Mouse (Mus musculus) liver, embryonic 12.5 days (tissue): ENCODE measurements at regions not wholly inside any gene's neighbourhood (a gene's known extent, or its start where the extent isn't known, plus 50 kb on each side); places are given as distances from the start of the nearest gene placed in this dataset.

Experiments used
- ATAC-seq: fragments of 200-750 bp; cut with Nextera tagmentation; 2 replicates; pipeline ENCODE4 v1.8.0; 2017; ENCODE audit warnings: moderate number of reproducible peaks, mild to moderate bottlenecking, moderate library complexity
- H3K27ac ChIP-seq: fragments of 300-500 bp; sonication (generic); 2 replicates; pipeline ENCODE4 v1.5.1; 2016; ENCODE audit warnings: mild to moderate bottlenecking
- H3K27me3 ChIP-seq: fragments of 300-500 bp; sonication (generic); replicated peaks from 2 replicates; pipeline ENCODE4 v1.6.1; 2016; ENCODE audit warnings: mild to moderate bottlenecking, moderate library complexity
- H3K36me3 ChIP-seq: fragments of 300-500 bp; sonication (generic); 2 replicates; pipeline ENCODE4 v1.6.1; 2016; ENCODE audit warnings: mild to moderate bottlenecking, moderate library complexity
- H3K4me1 ChIP-seq: fragments of 300-500 bp; sonication (generic); 2 replicates; pipeline ENCODE4 v1.6.1; 2016
- H3K4me2 ChIP-seq: fragments of 300-500 bp; sonication (generic); 2 replicates; pipeline ENCODE4 v1.6.1; 2016; ENCODE audit warnings: mild to moderate bottlenecking, moderate library complexity
- H3K4me3 ChIP-seq: fragments of 300-500 bp; sonication (generic); 2 replicates; pipeline ENCODE4 v1.5.1; 2016; ENCODE audit warnings: mild to moderate bottlenecking, moderate library complexity
- H3K9ac ChIP-seq: fragments of 300-500 bp; sonication (generic); 2 replicates; pipeline ENCODE4 v1.6.1; 2016; ENCODE audit warnings: mild to moderate bottlenecking, moderate library complexity
- H3K9me3 ChIP-seq: fragments of 300-500 bp; sonication (generic); replicated peaks from 2 replicates; pipeline ENCODE4 v1.6.1; 2016; ENCODE audit warnings: mild to moderate bottlenecking, moderate library complexity
- WGBS: fragments of 180-500 bp; shearing (Covaris S2); methylation state at CpG from one replicate; pipeline ENCODE4 v1.1.7; 2016; ENCODE audit not compliant: insufficient replicate concordance; 5-methylcytosine and 5-hydroxymethylcytosine counted together

- H3K4me2 ChIP-seq, result no peak overlapping the region
- no peak for ATAC-seq
- no peak overlapping the region for H3K27ac ChIP-seq
- peaks cover 6% of the 10 kb centered on the region; the same call in 1 of the 2 replicates for H3K27me3 ChIP-seq
- no peaks in the 10 kb centered on the region for H3K9me3 ChIP-seq
- no peaks in the 10 kb centered on the region for H3K4me1 ChIP-seq
- H3K4me3 ChIP-seq, result no peak overlapping the region
- H3K36me3 ChIP-seq, result no peaks in the 10 kb centered on the region
- WGBS, result 82% methylated on average over 19 of the region's 19 CpGs
- no peak overlapping the region for H3K9ac ChIP-seq
Measured at GRCm38 (mm10) chr6:31285064-31285463, 113.5 kb upstream of the Mkln1 start.

- Histone ChIP-seq H3K36me3 (no peaks in the 10 kb centered on the region), H3K4me3 (no peak overlapping the region), H3K27ac (no peak overlapping the region), H3K27me3 (peaks cover 14% of the 10 kb centered on the region), H3K4me1 (no peaks in the 10 kb centered on the region), H3K9me3 (no peaks in the 10 kb centered on the region), H3K4me2 (no peak overlapping the region), H3K9ac (no peak overlapping the region)
- no peak for ATAC-seq
- 61% methylated on average over 11 of the region's 11 CpGs for WGBS
Measured at GRCm38 (mm10) chr6:31285981-31286737, 112.4 kb upstream of the Mkln1 start.

- Histone ChIP-seq H3K9ac (no peak overlapping the region), H3K4me2 (no peak overlapping the region), H3K27me3 (peaks cover 18% of the 10 kb centered on the region), H3K4me3 (no peak overlapping the region), H3K4me1 (no peaks in the 10 kb centered on the region), H3K9me3 (no peaks in the 10 kb centered on the region), H3K36me3 (no peaks in the 10 kb centered on the region), H3K27ac (no peak overlapping the region)
- no peak for ATAC-seq
- 67% methylated on average over 2 of the region's 2 CpGs for WGBS
Measured at GRCm38 (mm10) chr6:31287176-31287575, 111.4 kb upstream of the Mkln1 start.

- Histone ChIP-seq H3K9ac (no peak overlapping the region), H3K36me3 (no peaks in the 10 kb centered on the region), H3K27ac (no peak overlapping the region), H3K27me3 (peaks cover 19% of the 10 kb centered on the region), H3K4me1 (no peaks in the 10 kb centered on the region), H3K4me2 (no peak overlapping the region), H3K9me3 (no peaks in the 10 kb centered on the region), H3K4me3 (no peak overlapping the region)
- WGBS, result 42% methylated on average over 7 of the region's 7 CpGs
- ATAC-seq, result no peak
Measured at GRCm38 (mm10) chr6:31287686-31288085, 110.8 kb upstream of the Mkln1 start.

- WGBS, result 35% methylated on average over 14 of the region's 14 CpGs
Measured at GRCm38 (mm10) chr6:31288421-31289233, 109.9 kb upstream of the Mkln1 start.

GRCm38 (mm10) chr6:31289234-31289486 is 109.4 kb upstream of the Mkln1 start:
- ATAC-seq, result no peak
- H3K27me3 ChIP-seq, result peaks cover 19% of the 10 kb centered on the region
- no peak overlapping the region for H3K4me2 ChIP-seq
- no peaks in the 10 kb centered on the region for H3K4me1 ChIP-seq
- H3K9me3 ChIP-seq, result no peaks in the 10 kb centered on the region
- H3K36me3 ChIP-seq, result no peaks in the 10 kb centered on the region
- H3K4me3 ChIP-seq, result no peak overlapping the region
- WGBS, result 72% methylated on average over 4 of the region's 4 CpGs
- H3K9ac ChIP-seq, result no peak overlapping the region
- H3K27ac ChIP-seq, result no peak overlapping the region

More at GRCm38 (mm10) chr6:31288421-31289233, 109.9 kb upstream of the Mkln1 start:
- Histone ChIP-seq H3K36me3 (no peaks in the 10 kb centered on the region), H3K4me1 (no peaks in the 10 kb centered on the region), H3K27me3 (peaks cover 19% of the 10 kb centered on the region), H3K4me3 (no peak overlapping the region), H3K9me3 (no peaks in the 10 kb centered on the region), H3K4me2 (no peak overlapping the region), H3K9ac (no peak overlapping the region), H3K27ac (no peak overlapping the region)
- no peak for ATAC-seq

GRCm38 (mm10) chr6:31292081-31292480 is 106.5 kb upstream of the Mkln1 start:
- Histone ChIP-seq H3K27ac (no peak overlapping the region), H3K4me2 (no peak overlapping the region), H3K9me3 (no peaks in the 10 kb centered on the region), H3K36me3 (no peaks in the 10 kb centered on the region), H3K4me3 (no peak overlapping the region), H3K4me1 (no peaks in the 10 kb centered on the region), H3K9ac (no peak overlapping the region), H3K27me3 (peaks cover 24% of the 10 kb centered on the region)
- ATAC-seq, result no peak
- 73% methylated on average over 7 of the region's 7 CpGs for WGBS

- Histone ChIP-seq H3K9me3 (no peaks in the 10 kb centered on the region), H3K9ac (no peak overlapping the region), H3K36me3 (no peaks in the 10 kb centered on the region), H3K27me3 (peaks cover 24% of the 10 kb centered on the region), H3K4me1 (no peaks in the 10 kb centered on the region), H3K4me2 (no peak overlapping the region), H3K27ac (no peak overlapping the region), H3K4me3 (no peak overlapping the region)
- WGBS, result 39% methylated on average over 7 of the region's 7 CpGs
- no peak for ATAC-seq
Measured at GRCm38 (mm10) chr6:31293008-31293407, 105.5 kb upstream of the Mkln1 start.

GRCm38 (mm10) chr6:31299395-31299794 is 99.1 kb upstream of the Mkln1 start:
- Histone ChIP-seq H3K36me3 (no peaks in the 10 kb centered on the region), H3K4me3 (no peak overlapping the region)
- ATAC-seq, result no peak

GRCm38 (mm10) chr6:31305736-31306135 is 92.8 kb upstream of the Mkln1 start:
- 44% methylated on average over 5 of the region's 5 CpGs for WGBS
- no peak overlapping the region for H3K4me2 ChIP-seq
- H3K27ac ChIP-seq, result no peak overlapping the region
- no peak overlapping the region for H3K9ac ChIP-seq
- ATAC-seq, result no peak
- no peaks in the 10 kb centered on the region for H3K27me3 ChIP-seq
- no peaks in the 10 kb centered on the region for H3K36me3 ChIP-seq
- H3K4me3 ChIP-seq, result no peak overlapping the region
- H3K9me3 ChIP-seq, result no peaks in the 10 kb centered on the region
- H3K4me1 ChIP-seq, result no peaks in the 10 kb centered on the region

More at GRCm38 (mm10) chr6:31299395-31299794, 99.1 kb upstream of the Mkln1 start:
- WGBS, result 80% methylated on average over 7 of the region's 7 CpGs
- H3K9ac ChIP-seq, result no peak overlapping the region
- no peak overlapping the region for H3K27ac ChIP-seq
- no peaks in the 10 kb centered on the region for H3K4me1 ChIP-seq
- H3K27me3 ChIP-seq, result 0 out of 2 replicates have a peak, but pooled peaks cover 9% of the 10 kb centered on the region
- H3K9me3 ChIP-seq, result no peaks in the 10 kb centered on the region
- H3K4me2 ChIP-seq, result no peak overlapping the region

- H3K4me3 ChIP-seq, result no peak overlapping the region
- WGBS, result 51% methylated on average over 5 of the region's 5 CpGs
- H3K4me2 ChIP-seq, result no peak overlapping the region
- no peaks in the 10 kb centered on the region for H3K27me3 ChIP-seq
- ATAC-seq, result no peak
- no peak overlapping the region for H3K27ac ChIP-seq
- no peaks in the 10 kb centered on the region for H3K9me3 ChIP-seq
- no peaks in the 10 kb centered on the region for H3K36me3 ChIP-seq
- H3K9ac ChIP-seq, result no peak overlapping the region
- H3K4me1 ChIP-seq, result no peaks in the 10 kb centered on the region
Measured at GRCm38 (mm10) chr6:31307047-31307633, 91.4 kb upstream of the Mkln1 start.

- Histone ChIP-seq H3K4me1 (no peaks in the 10 kb centered on the region), H3K9ac (no peak overlapping the region), H3K36me3 (no peaks in the 10 kb centered on the region), H3K27me3 (no peaks in the 10 kb centered on the region), H3K9me3 (no peaks in the 10 kb centered on the region), H3K27ac (no peak overlapping the region), H3K4me2 (no peak overlapping the region), H3K4me3 (no peak overlapping the region)
- no peak for ATAC-seq
- 21% methylated on average over 4 of the region's 4 CpGs for WGBS
Measured at GRCm38 (mm10) chr6:31307899-31308298, 90.6 kb upstream of the Mkln1 start.
